Mouse (Mus musculus) neural tube, embryonic 14.5 days (tissue): ENCODE results near the gene Eif5b. TPM values are rescaled to one million over a fixed set of nuclear protein-coding genes. Genes with fewer than 3 reads are reported as not detected.
"Not testable (repeated sequence)": the region's sequence is repeated elsewhere in the genome, so short reads cannot be mapped to it uniquely, and the experiment has no call there.

Experiments
- ATAC-seq: fragments of 200-750 bp; cut with Nextera tagmentation; 2 replicates; pipeline ENCODE4 v1.8.0; 2017; ENCODE audit warnings: low read depth, mild to moderate bottlenecking, moderate TSS enrichment, moderate library complexity
- H3K27ac ChIP-seq: fragments of 300-500 bp; sonication (generic); 2 replicates; pipeline ENCODE4 v1.5.1; 2014; ENCODE audit warnings: low read depth, mild to moderate bottlenecking, control low read depth, low read length, moderate library complexity, mixed read lengths
- H3K27me3 ChIP-seq: fragments of 300-500 bp; sonication (generic); 2 replicates; pipeline ENCODE4 v1.6.1; 2014; ENCODE audit warnings: low read length; ENCODE audit not compliant: control insufficient read depth, insufficient read depth
- H3K36me3 ChIP-seq: fragments of 300-500 bp; sonication (generic); 2 replicates; pipeline ENCODE4 v1.6.1; 2014; ENCODE audit warnings: low read length, mixed read lengths; ENCODE audit not compliant: control insufficient read depth, insufficient read depth
- H3K4me1 ChIP-seq: fragments of 300-500 bp; sonication (generic); 2 replicates; pipeline ENCODE4 v1.6.1; 2014; ENCODE audit warnings: low read length; ENCODE audit not compliant: control insufficient read depth, insufficient read depth
- H3K4me2 ChIP-seq: fragments of 300-500 bp; sonication (generic); 2 replicates; pipeline ENCODE4 v1.6.1; 2014; ENCODE audit warnings: mild to moderate bottlenecking, low read depth, low read length, control low read depth
- H3K4me3 ChIP-seq: fragments of 300-500 bp; sonication (generic); 2 replicates; pipeline ENCODE4 v1.5.1; 2014; ENCODE audit warnings: low read depth, low read length, control low read depth, mixed read lengths
- H3K9ac ChIP-seq: fragments of 300-500 bp; sonication (generic); replicated peaks from 2 replicates; pipeline ENCODE4 v1.6.1; 2014; ENCODE audit warnings: low read depth, mild to moderate bottlenecking, control low read depth, low read length, mixed read lengths
- H3K9me3 ChIP-seq: fragments of 300-500 bp; sonication (generic); 2 replicates; pipeline ENCODE4 v1.6.1; 2016; ENCODE audit warnings: low read length; ENCODE audit not compliant: control insufficient read depth
- WGBS: fragments of 180-500 bp; shearing (Covaris S2); extraction: QIAGEN DNeasy Blood & Tissue Kit; methylation state at CpG from one replicate; pipeline ENCODE4 v1.1.7; 2014; 5-methylcytosine and 5-hydroxymethylcytosine counted together
- polyA plus RNA-seq: library from polyadenylated mRNA; unstranded; fragments of >200 nt; fragmentation: Nextera tagmentation; extraction: Ambion mirVana; gene quantifications from 2 replicates; pipeline ENCODE4 v1.2.1, GENCODE M21; 2014

Eif5b gene
- polyA plus RNA-seq, 1 experiment from 2014 or later, result 22.9 TPM

- H3K4me2 ChIP-seq, result no peak overlapping the region
- no peaks in the 10 kb centered on the region for H3K36me3 ChIP-seq
- WGBS, result 86% methylated on average over 6 of the region's 6 CpGs
- H3K4me1 ChIP-seq, result no peaks in the 10 kb centered on the region
- H3K27me3 ChIP-seq, result no peaks in the 10 kb centered on the region
- no peak overlapping the region for H3K27ac ChIP-seq
- no peak for ATAC-seq
- no peak overlapping the region for H3K4me3 ChIP-seq
- no peak overlapping the region for H3K9ac ChIP-seq
- no peaks in the 10 kb centered on the region for H3K9me3 ChIP-seq
Observed at GRCm38 (mm10) chr1:37968746-37969145, 29.1 kb upstream of the Eif5b start.

- Histone ChIP-seq H3K4me1 (no peaks in the 10 kb centered on the region), H3K4me2 (no peak overlapping the region), H3K4me3 (no peak overlapping the region), H3K9ac (no peak overlapping the region), H3K9me3 (no peaks in the 10 kb centered on the region), H3K27me3 (no peaks in the 10 kb centered on the region), H3K36me3 (no peaks in the 10 kb centered on the region), H3K27ac (no peak overlapping the region)
- 66% methylated on average over 4 of the region's 4 CpGs for WGBS
- ATAC-seq, result no peak
Observed at GRCm38 (mm10) chr1:37971520-37971919, 26.3 kb upstream of the Eif5b start.

- H3K9ac ChIP-seq, H3K4me1 ChIP-seq, H3K27me3 ChIP-seq, H3K4me2 ChIP-seq, ATAC-seq, H3K27ac ChIP-seq, H3K36me3 ChIP-seq, H3K9me3 ChIP-seq, H3K4me3 ChIP-seq: not testable (repeated sequence)
- 83% methylated on average over 9 of the region's 9 CpGs for WGBS
Observed at GRCm38 (mm10) chr1:37976666-37977065, 21.1 kb upstream of the Eif5b start.

- Histone ChIP-seq H3K9me3 (no peaks in the 10 kb centered on the region), H3K4me2 (no peak overlapping the region)
- no peak for ATAC-seq
Observed at GRCm38 (mm10) chr1:37977303-37977702, 20.5 kb upstream of the Eif5b start.

GRCm38 (mm10) chr1:37984326-37984725, 13.5 kb upstream of the Eif5b start:
- 83% methylated on average over 1 of the region's 1 CpGs for WGBS
- no peak for ATAC-seq
- no peak overlapping the region for H3K9ac ChIP-seq
- H3K27ac ChIP-seq, result no peak overlapping the region
- H3K27me3 ChIP-seq, result no peaks in the 10 kb centered on the region
- no peaks in the 10 kb centered on the region for H3K9me3 ChIP-seq
- H3K36me3 ChIP-seq, result peaks cover 29% of the 10 kb centered on the region
- no peak overlapping the region for H3K4me2 ChIP-seq
- no peak overlapping the region for H3K4me3 ChIP-seq
- no peaks in the 10 kb centered on the region for H3K4me1 ChIP-seq

More at GRCm38 (mm10) chr1:37977303-37977702, 20.5 kb upstream of the Eif5b start:
- Histone ChIP-seq H3K36me3 (no peaks in the 10 kb centered on the region), H3K27ac (no peak overlapping the region), H3K4me3 (no peak overlapping the region), H3K27me3 (no peaks in the 10 kb centered on the region), H3K4me1 (no peaks in the 10 kb centered on the region), H3K9ac (no peak overlapping the region)
- 87% methylated on average over 7 of the region's 7 CpGs for WGBS

GRCm38 (mm10) chr1:37985764-37986323, 12.0 kb upstream of the Eif5b start:
- no peaks in the 10 kb centered on the region for H3K9me3 ChIP-seq
- WGBS, result 86% methylated on average over 9 of the region's 9 CpGs
- no peak overlapping the region for H3K27ac ChIP-seq
- H3K36me3 ChIP-seq, result peaks cover 39% of the 10 kb centered on the region
- no peak overlapping the region for H3K4me3 ChIP-seq
- H3K9ac ChIP-seq, result no peak overlapping the region
- ATAC-seq, result no peak
- H3K4me1 ChIP-seq, result no peaks in the 10 kb centered on the region
- H3K4me2 ChIP-seq, result no peak overlapping the region
- no peaks in the 10 kb centered on the region for H3K27me3 ChIP-seq

- Histone ChIP-seq H3K9me3 (no peaks in the 10 kb centered on the region), H3K4me3 (no peak overlapping the region), H3K36me3 (peaks cover 49% of the 10 kb centered on the region), H3K9ac (no peak overlapping the region), H3K27me3 (no peaks in the 10 kb centered on the region), H3K27ac (no peak overlapping the region), H3K4me1 (no peaks in the 10 kb centered on the region), H3K4me2 (no peak overlapping the region)
- ATAC-seq, result no peak
- WGBS, result 95% methylated on average over 5 of the region's 5 CpGs
Observed at GRCm38 (mm10) chr1:37987856-37988255, 10.0 kb upstream of the Eif5b start.

GRCm38 (mm10) chr1:37996226-37996625, 1.6 kb upstream of the Eif5b start:
- peak overlapping the region; percentile 86 for H3K4me2 ChIP-seq
- whole genome bisulfite sequencing, result 47% methylated on average over 3 of the region's 3 CpGs
- H3K4me1 ChIP-seq, result peaks cover 15% of the 10 kb centered on the region
- peaks cover 28% of the 10 kb centered on the region for H3K36me3 ChIP-seq
- peak overlapping the region; percentile 83 for H3K9ac ChIP-seq
- H3K9me3 ChIP-seq, result no peaks in the 10 kb centered on the region
- H3K4me3 ChIP-seq, result peak overlapping the region; percentile 85
- no peaks in the 10 kb centered on the region for H3K27me3 ChIP-seq
- H3K27ac ChIP-seq, result no peak overlapping the region
- ATAC-seq, result no peak

- Histone ChIP-seq H3K4me3 (peak overlapping the region; percentile 85), H3K4me1 (peaks cover 15% of the 10 kb centered on the region), H3K9me3 (no peaks in the 10 kb centered on the region), H3K9ac (peak overlapping the region; percentile 83), H3K4me2 (peak overlapping the region; percentile 91), H3K27me3 (no peaks in the 10 kb centered on the region), H3K27ac (peak overlapping the region; percentile 96), H3K36me3 (peaks cover 27% of the 10 kb centered on the region)
- ATAC-seq, result peak; percentile 97
- under 1% methylated on average over 42 of the region's 42 CpGs for WGBS
Observed at GRCm38 (mm10) chr1:37996877-37997484, 829 bp upstream of the Eif5b start.
